Comparison of ENCODE assay signal across 9 mouse cellular contexts in genomic region chr19:45460749-45461736, GRCm38 (mm10).
DNase-seq lines count a peak whose midpoint lies in the region; ATAC-seq and TF ChIP-seq lines count a peak whose summit lies in the region.
"Had no signal": no experiment of that assay in that cellular context is flagged by ENCODE, and none has a peak within 500 bp of the region (broad histone marks: within the 10 kb centered on the region; RNA-seq: fewer than 3 reads in every experiment).

No protein-coding gene starts in this region.

- no peak overlapping the region for H3K27ac ChIP-seq in kidney, embryonic 15.5 days
- no peak overlapping the region for H3K27ac ChIP-seq in MEL (ENCODE audit: control insufficient read depth, low read depth, low read length)
- H3K27ac ChIP-seq in neural tube, embryonic 13.5 days (replicated peaks): peak overlapping the region; percentile 76
- H3K27ac ChIP-seq: limb, embryonic 12.5 days had no signal

- no peak for TF ChIP-seq POLR2A in MEL (IDR thresholded peaks at IDR 0.05; ENCODE audit: control insufficient read depth in 1 of 2, insufficient read depth in 1 of 2, low read depth in 1 of 2, low read length in 2 of 2, poor library complexity in 1 of 2)

- peaks cover 14% of the 10 kb centered on the region for H3K4me1 ChIP-seq in kidney, embryonic 15.5 days
- H3K4me1 ChIP-seq in MEL (ENCODE audit: control insufficient read depth in 1 of 2, insufficient read depth in 2 of 2, low read length in 2 of 2): peaks cover 4 to 6% of the 10 kb centered on the region in 2 experiments
- H3K4me1 ChIP-seq in neural tube, embryonic 13.5 days (replicated peaks): peaks cover 41% of the 10 kb centered on the region

- WGBS in kidney, embryonic 15.5 days: 36% methylated on average over 10 of the region's 10 CpGs
- 20% methylated on average over 10 of the region's 10 CpGs for WGBS in neural tube, embryonic 13.5 days

- no peak overlapping the region for H3K4me3 ChIP-seq in kidney, embryonic 15.5 days (replicated peaks)
- H3K4me3 ChIP-seq in MEL (ENCODE audit: control insufficient read depth in 1 of 2, insufficient read depth in 1 of 2, low read depth in 2 of 2, low read length in 2 of 2): no peak overlapping the region
- H3K4me3 ChIP-seq in neural tube, embryonic 13.5 days: no peak overlapping the region
- H3K4me3 ChIP-seq: limb, embryonic 12.5 days had no signal

- no peaks in the 10 kb centered on the region for H3K27me3 ChIP-seq in kidney, embryonic 15.5 days
- no peaks in the 10 kb centered on the region for H3K27me3 ChIP-seq in MEL (ENCODE audit: control insufficient read depth in 1 of 2, insufficient read depth in 2 of 2, low read length in 2 of 2)
- H3K27me3 ChIP-seq in neural tube, embryonic 13.5 days: peaks cover 3% of the 10 kb centered on the region; the same call in 1 of the 2 replicates

- no peak for TF ChIP-seq EP300 in MEL (IDR thresholded peaks at IDR 0.05; ENCODE audit: low read depth in 1 of 2, low read length in 2 of 2)

- no peak overlapping the region for H3K4me2 ChIP-seq in kidney, embryonic 15.5 days
- H3K4me2 ChIP-seq in neural tube, embryonic 13.5 days: peak overlapping the region; percentile 13; the same call in 1 of the 2 replicates
- H3K4me2 ChIP-seq: limb, embryonic 12.5 days had no signal

- ATAC-seq in kidney, embryonic 15.5 days (replicated peaks; ENCODE audit: low FRiP score): no peak
- peak; percentile 67; the same call in 1 of the 2 replicates for ATAC-seq in erythroid progenitor cell, adult 5-6 weeks (replicated peaks; ENCODE audit: low FRiP score, poor library complexity, severe bottlenecking)
- peak; percentile 59; the same call in 1 of the 2 replicates for ATAC-seq in neural tube, embryonic 13.5 days (ENCODE audit: low read depth)

- 0 out of 2 replicates have a peak, but pooled peaks cover 5% of the 10 kb centered on the region for H3K36me3 ChIP-seq in kidney, embryonic 15.5 days
- H3K36me3 ChIP-seq in MEL (ENCODE audit: control insufficient read depth in 1 of 2, insufficient read depth in 2 of 2, low read length in 2 of 2): peaks cover 0 to 15% of the 10 kb centered on the region in 2 experiments; a peak in 2 of 4 replicates
- H3K36me3 ChIP-seq in neural tube, embryonic 13.5 days: no peaks in the 10 kb centered on the region

- intact Hi-C loops in gastrocnemius, postnatal 36 days (cut with DNase I): no loop called here

- H3K79me2 ChIP-seq in MEL (ENCODE audit: control insufficient read depth, insufficient read depth, low read length, poor library complexity): no peaks in the 10 kb centered on the region

- DNase-seq in kidney, postnatal 10 days: peak; percentile 26
- DNase-seq in MEL (ENCODE audit: low read depth, low spot score): peak; percentile 84
- DNase-seq in left cerebral cortex, adult 11 months (ENCODE audit: low spot score): no peak
- no peak for DNase-seq in gastrocnemius, postnatal 36 days
- DNase-seq in heart, postnatal 4 days: no peak

- peak; percentile 49 to 90 (median 82) for TF ChIP-seq CTCF in MEL (IDR thresholded peaks at IDR 0.05 in 2 of 3, conservative IDR thresholded peaks at IDR 0.05 in 1 of 3; ENCODE audit: control insufficient read depth in 1 of 3, insufficient read depth in 1 of 3, low read depth in 2 of 3, low read length in 3 of 3, poor library complexity in 1 of 3, severe bottlenecking in 1 of 3)

- peak; percentile 64 for TF ChIP-seq RAD21 in MEL (IDR thresholded peaks at IDR 0.05; ENCODE audit: low read depth, low read length)

- H3K9ac ChIP-seq in kidney, embryonic 15.5 days: no peak overlapping the region
- no peak overlapping the region for H3K9ac ChIP-seq in MEL (ENCODE audit: control insufficient read depth, low read depth, low read length, poor library complexity, severe bottlenecking)
- H3K9ac ChIP-seq in neural tube, embryonic 13.5 days: no peak overlapping the region
- H3K9ac ChIP-seq: limb, embryonic 12.5 days had no signal

- no peaks in the 10 kb centered on the region for H3K9me3 ChIP-seq in kidney, embryonic 15.5 days (replicated peaks)
- no peaks in the 10 kb centered on the region for H3K9me3 ChIP-seq in MEL (replicated peaks; ENCODE audit: insufficient read depth, low read length)
- no peaks in the 10 kb centered on the region for H3K9me3 ChIP-seq in neural tube, embryonic 13.5 days
- H3K9me3 ChIP-seq: limb, embryonic 12.5 days had no signal

TF ChIP-seq in MEL, 35 proteins besides CTCF, POLR2A, EP300 and RAD21:
- no peak for TF ChIP-seq TCF12 (IDR thresholded peaks at IDR 0.05; ENCODE audit: low read depth, low read length)
- peak; percentile 77 for TF ChIP-seq SMC3 (IDR thresholded peaks at IDR 0.05; ENCODE audit: low read depth, low read length)
- no peak for TF ChIP-seq MYB (IDR thresholded peaks at IDR 0.05; ENCODE audit: low read depth, low read length)
- no peak for TF ChIP-seq CHD1 (IDR thresholded peaks at IDR 0.05; ENCODE audit: low read depth, low read length)
- TF ChIP-seq MXI1 (IDR thresholded peaks at IDR 0.05; ENCODE audit: low read depth, low read length): no peak
- TF ChIP-seq SIN3A (IDR thresholded peaks at IDR 0.05; ENCODE audit: low read length): 0 out of 2 replicates have a peak, but pooled peaks have one; percentile 1
- peak; percentile 79 for TF ChIP-seq ZNF384 (IDR thresholded peaks at IDR 0.05; ENCODE audit: low read depth, low read length)
- no peak for TF ChIP-seq TAL1 (IDR thresholded peaks at IDR 0.05; ENCODE audit: low read length)
- TF ChIP-seq ZC3H11A (IDR thresholded peaks at IDR 0.05; ENCODE audit: low read depth, low read length): peak; percentile 38

Comparison
In these comparisons a context has a peak if more than half of its experiments do, and no peak if none do; other contexts are left out.
1. DNase-seq: peak in kidney, postnatal 10 days (single experiment) and MEL (single experiment); none in left cerebral cortex, adult 11 months (single experiment), gastrocnemius, postnatal 36 days (0 of 2) and heart, postnatal 4 days (single experiment).